Mouse (Mus musculus) retina, embryonic 14.5 days (tissue): Measurements from ENCODE around the gene Dpp4.

Experiments used
- DNase-seq: peaks from one replicate; pipeline ENCODE4 v3.0.0-alpha.2; 2015; ENCODE audit warnings: low spot score

The Dpp4 gene

DNA sequence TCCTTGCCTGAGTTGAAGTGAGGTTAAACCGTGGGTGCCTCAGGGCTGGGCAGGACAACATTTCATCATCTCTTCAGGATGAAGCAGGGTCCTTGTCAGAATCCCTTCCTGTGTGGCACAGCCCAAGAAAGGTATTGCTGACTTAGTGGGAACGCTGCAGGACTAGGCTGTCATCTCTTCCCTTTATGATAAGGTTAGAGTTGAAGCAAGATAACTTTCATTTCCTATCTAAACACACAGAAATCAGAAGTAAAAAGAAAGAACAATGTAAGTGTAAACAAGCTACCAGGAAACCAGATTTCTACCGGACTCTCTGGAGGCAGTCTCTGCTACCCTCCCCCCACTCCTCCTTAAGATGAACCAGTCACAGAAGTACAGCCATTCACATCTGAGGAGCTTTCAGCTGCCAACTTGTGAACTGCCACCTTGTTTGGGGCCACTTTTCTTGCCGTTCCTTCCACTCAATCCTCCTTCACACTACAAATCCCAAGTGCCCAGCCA is 3.3 kb downstream of the Dpp4 start:
- DNase-seq: no peak

DNA sequence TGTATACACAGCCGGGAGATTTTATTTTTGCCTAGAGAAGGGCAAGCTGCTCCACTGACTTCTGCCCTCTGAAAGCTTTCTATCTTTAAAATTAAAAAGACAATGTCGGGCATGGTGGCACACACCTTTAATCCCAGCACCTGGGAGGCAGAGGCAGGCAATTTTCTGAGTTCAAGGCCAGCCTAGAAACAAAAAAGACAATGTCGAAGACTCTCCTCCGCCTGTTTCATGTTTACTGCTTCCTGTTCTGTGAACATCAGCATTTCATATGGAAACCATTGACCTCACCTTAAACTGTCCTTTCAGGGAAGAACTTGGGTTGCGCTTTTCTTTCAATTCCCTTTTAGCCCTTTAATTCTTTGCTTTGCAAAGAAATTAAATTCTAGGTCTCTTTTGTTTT is 3.8 kb downstream of the Dpp4 start:
- DNase-seq: no peak

DNA sequence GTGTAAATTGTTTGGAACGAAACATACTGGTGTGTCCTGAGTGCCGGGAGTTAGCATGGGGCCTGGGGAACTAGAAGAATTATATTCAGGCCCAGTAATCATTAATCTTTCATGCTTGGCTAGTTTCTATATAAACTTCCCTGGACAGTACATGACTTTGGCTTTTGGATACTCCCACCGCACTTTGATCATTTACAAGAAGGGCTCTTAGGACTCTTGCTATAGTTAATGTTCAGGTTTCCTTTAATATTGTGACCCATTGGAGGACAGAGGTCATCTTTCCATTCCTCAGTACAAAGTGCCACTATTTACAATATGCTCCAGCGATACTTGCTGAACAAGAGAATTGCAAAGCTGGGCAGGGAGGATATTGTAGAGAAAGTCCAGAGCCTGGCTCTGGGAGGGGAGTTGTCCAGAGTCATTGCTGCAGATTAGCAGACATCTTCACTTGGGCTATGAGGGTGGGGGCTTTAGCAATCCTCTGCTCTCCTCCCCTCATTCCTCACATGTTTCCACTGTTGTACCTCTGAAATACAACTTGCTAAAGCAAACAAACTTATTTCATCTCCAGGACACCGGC is 8.4 kb downstream of the Dpp4 start:
- DNase-seq: no peak

DNA sequence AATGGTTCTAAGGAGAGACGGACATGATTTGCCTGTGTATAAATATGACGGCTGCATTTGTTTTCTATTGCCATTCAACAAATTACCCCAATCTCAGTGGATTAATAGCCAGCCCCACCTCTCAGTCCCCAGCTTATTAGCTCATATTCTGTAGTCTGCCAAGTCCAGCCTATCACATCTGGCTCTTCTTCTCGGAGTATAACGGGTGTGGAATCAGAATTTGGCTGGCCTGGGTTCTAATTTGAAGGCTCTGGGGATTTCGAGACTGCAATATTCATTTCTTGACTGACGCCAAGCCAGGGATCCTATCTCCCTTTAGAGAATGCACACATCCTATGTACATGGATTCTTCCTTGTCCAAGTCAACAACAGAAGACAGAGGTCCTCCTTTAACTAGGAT is 11.0 kb downstream of the Dpp4 start:
- DNase-seq: no peak

DNA sequence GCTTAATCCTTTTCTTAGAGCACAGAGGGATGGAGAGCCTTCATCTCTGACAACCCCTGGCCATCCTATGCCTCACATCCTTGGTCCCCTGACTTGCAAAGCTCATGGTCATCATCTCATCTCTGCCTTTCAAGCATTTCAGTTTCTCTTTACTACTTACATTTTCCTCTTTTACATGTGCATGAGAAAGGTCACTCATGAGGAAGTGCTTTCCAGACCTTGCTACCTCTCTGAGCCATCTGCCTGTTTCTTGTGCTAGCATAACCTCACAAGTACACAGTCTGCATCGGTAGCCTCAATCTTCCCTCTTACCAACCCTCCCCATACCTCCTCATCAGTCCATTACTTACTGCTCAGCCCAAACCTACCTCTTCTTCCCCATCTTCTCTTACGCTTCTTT is 12.2 kb downstream of the Dpp4 start:
- DNase-seq: no peak

DNA sequence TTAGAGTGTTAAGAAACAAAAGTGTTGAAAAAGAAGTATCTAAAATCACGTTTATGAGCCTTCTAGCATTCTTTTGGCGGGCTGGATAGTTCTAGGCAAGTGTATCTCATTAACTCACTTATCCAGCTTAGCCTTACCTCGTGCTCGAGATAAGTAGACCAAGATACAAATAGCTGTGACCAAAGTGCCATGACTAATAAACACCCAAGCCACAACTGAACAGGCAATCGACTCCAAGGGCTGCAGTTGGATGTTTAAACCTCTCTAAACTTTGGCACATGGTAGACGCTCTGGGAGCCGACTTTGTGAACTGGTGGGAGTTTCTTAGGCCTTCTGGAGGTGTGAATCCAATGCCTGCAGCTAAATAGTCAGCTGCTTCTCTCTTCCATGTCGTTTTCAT is 12.7 kb downstream of the Dpp4 start:
- DNase-seq: no peak

DNA sequence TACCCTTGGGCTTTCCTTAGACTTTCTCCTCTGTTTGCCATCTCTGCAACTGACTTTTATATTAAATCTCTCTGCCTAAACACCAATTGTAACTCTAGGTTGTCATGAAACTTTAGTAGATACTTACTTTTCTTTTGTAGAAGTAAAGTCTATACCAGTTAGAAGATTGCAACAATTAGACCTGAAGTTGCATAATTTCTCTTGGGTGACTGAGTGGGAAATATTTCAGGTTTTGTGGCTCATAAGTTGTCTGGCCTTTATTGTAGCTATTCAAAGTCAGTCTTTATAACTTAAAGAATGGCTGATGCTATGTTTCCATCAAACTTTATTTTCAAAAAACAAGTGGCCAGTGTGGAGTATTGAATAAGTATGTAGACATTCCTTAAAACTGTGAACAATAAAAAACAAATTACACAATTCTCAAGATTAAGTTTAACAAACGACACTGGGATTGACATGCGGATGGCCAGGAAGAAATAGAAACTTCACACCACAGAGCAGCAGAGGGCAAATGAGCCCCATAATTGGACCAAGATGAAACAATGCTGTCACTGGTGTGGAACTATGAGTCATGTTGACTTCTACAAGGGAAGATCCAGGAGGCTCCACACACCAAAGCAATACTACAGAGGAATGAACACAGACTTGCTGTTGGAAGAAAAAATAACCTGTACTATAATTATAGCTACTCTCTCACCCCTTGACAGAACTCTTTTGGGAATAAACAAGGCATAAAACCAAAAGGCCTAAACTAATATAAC is 13.7 kb downstream of the Dpp4 start:
- no peak for DNase-seq

DNA sequence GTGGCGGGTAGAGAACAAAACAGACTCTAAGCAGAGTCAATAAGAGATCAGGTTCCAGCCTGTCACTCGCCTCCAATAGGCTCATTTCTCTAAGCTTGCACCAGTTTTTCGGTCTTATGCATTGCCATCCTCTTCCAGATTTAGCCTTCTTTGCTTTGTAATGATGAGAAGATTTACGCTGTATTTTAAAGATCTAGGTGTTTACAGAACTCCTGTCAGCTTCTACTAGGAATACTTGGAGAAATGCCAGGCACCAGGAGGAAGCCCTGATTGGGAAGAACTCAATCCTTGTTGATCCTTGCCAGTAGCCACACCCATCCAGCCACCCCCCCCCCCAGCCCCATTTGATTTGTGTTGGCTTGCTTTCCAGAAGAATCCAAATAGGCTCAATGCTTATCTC is 14.4 kb downstream of the Dpp4 start:
- no peak for DNase-seq

DNA sequence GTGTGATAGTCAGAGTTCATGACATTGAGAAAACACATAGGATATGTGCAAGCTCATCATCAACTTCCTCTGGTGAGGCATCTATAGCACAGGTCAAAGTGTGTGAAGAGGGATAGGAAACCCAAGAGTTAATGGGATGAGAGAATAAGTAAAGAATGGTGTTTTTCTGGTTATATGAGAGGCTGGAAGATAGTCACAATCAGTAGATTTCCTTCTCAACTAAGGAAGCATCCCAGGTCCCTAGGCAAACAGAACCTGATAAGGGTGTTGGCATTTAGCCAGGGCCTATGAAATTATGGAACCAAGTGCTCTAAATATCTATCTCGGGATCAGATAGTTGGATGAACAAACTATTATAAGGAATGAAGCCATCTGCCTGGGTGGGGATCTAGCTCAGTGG is 15.2 kb downstream of the Dpp4 start:
- no peak for DNase-seq

DNA sequence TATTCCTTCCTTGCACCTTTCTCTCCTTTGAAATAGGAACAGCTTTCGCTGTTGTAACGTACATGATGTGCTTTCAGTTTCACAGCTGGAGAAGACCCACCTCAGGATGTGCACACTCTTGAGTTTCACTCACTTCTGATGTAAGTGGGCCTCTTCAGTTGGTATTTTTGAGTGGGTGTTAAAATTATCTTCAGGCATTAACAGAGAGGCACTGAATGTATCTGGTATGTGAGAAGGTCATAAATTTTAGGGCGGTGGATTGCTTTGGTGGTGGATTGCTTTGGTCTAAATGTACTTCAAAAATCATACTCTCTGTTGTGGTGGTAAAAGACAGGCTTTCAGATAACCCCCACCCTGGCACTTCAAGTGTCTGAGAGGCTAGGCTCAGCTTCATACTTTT is 17.2 kb downstream of the Dpp4 start:
- no peak for DNase-seq

DNA sequence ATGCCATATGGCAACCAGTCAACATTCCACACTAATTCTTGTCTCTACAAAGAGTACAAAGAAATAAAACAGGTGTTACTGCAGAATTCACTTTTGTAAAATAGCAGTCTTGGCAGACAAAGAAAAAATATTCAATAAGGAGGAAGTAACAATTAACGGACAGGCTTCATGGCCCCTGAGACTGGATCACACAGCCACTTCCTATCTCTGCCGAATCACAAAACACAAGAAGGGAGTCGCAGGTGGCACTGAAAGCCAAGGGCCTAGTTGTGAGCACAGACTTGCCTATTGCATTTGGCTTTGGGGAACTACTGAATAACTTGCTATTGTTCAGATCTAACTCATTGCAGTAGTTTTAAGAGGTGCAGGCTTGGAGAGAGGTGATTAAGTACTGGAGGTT is 19.9 kb downstream of the Dpp4 start:
- no peak for DNase-seq

DNA sequence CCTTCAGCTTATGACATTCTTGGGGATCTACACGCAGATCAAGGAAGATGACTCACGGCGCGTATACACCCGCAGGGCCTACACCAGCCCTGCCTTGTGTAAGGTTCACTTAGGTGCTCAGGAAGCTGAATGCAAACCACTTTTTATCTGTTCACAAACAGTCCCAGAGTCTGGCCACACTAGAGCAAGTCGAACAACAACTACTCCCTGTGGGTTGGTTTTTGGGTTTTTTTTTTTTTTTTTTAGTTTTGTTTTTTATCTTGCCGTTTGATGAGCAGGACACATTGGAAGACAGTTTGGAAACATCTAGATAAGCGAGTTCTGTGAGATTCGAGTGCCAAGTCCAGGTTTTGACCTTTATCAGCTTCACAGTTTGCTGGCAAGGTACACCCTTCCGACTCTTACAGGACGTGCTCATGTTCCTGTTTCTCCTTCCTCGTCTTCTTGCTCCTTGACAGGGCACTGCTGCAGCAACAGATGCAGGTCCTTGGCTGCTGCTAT is 21.0 kb downstream of the Dpp4 start:
- DNase-seq: no peak

DNA sequence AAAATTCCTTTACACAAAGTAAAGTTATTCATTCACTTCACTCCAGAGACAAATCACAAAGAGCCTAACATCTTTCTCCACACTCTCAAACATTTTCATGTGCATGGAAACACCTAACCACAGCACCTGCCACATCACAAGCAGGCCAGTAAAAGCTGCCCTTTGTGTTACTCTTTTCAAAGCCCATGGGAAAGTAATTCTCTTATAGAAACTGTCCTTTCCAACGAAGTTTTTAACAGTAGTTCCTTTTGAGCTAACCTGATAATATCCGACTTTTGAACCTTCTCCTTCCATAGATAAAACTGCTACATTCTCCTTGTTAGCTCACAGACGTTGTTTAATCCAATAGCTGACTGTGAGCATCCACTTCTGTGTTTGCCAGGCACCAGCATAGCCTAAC is 21.7 kb downstream of the Dpp4 start:
- DNase-seq: no peak

DNA sequence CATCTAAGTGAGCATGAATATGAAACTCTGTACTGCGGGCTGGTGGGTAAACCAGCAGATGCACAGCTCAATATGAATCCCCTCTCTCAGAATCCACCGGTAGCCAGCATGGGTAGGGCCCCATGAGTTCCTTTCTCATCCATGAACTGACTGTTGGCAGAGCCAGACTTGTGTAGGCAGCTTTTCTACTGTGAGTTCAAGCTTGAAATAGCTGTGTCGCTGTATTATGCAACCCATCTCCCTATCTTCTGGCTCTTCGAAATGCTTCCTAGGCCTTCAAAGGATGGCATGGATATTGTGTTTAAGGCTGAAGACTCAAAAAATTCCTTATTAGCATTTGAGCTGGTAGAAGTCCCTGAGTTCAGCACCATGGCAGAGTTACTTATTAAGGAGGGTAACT is 23.2 kb downstream of the Dpp4 start:
- DNase-seq: no peak

DNA sequence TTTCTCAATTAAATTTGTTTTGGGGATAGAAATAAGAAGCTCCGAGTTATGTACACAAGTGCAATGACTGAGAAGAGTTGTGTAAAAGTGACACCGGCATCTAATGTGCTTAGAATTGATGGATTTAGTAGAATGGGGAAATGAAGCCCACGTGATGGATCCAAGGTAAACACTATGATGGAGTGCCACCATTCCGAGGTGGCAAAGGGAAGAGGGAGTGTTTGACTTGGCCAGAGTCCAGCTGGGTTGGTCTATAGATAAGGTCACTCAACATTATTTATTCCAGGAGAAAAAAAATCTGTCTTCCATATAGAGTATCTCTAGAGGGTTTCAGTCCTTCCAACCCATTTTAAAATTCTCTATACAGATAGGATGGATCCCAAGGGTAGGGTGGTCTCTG is 28.8 kb downstream of the Dpp4 start:
- DNase-seq: no peak

DNA sequence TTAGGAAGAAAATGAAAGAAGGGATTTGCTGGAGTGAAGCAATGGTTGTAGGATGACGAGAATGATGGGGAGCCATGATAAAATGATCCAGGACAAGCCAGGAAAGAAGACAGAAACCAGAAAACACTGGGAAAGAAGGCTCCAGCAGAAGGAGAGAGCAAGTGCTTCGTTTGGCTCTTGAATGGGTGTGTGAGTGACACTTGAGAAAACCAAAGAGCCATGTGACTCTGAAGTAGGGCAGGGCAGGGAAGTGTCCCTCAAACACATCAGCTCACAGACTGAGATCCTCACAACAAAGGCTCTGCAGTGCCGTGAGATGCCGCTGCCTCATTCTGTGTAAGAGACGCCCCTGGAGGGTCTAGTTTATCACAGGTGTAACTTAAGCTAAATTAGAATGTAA is 29.6 kb downstream of the Dpp4 start:
- DNase-seq: no peak

DNA sequence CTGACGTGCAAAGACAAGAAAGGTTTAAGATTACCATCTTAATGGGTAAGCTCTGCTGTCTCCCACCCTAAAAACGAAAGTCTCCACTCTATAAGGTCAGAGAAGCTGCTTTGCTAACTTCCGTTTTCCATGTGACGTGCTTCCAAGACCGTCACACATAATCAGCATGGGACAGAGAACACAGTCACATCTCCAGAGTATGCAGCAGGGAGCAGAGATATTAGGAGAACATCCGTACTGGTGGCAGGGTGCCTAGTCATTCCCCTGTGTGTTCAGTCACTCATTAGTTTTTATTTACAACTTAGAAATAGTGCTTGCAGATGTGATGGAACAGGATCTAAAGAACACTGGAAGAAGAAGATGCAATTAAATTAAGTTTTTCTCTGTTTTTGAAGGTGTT is 30.3 kb downstream of the Dpp4 start:
- DNase-seq: no peak

DNA sequence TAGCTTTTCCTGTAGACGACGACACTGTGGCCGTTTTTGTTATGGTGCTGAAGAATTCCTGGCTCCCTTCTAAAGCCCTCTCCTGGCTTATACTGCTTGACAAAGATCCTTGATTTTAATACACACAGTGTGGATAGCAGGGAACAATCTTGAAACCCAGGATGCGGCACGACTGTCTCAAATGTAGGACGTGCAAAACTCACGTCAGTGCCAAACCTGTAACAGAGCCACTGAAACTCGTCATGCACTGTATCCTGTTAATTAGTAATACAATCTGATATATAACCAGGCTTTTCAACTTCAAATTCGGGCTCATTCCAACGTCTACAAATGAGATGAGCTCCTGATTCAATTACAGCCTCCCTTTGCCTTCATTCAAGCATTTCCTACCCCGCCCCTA is 38.3 kb downstream of the Dpp4 start:
- DNase-seq: no peak

DNA sequence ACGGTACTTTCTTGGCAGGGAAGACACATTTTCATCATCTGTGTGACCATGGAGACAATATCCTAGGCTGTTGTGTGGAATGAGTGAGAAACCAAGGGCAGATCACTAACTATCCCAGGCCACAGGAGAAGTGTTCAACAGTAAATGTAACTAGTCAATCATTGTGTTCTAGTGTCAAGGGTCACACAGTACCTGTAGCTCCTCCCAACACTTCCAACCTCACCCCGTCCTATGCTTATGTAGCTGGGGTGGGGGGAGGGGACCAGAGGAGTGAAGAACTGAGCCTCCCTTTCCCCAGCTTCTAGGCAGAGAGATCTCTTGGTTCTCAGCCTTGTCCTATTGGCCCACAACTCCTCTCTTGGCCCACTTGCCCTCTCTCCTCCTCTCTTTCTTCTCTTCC is 42.0 kb downstream of the Dpp4 start:
- DNase-seq: no peak

DNA sequence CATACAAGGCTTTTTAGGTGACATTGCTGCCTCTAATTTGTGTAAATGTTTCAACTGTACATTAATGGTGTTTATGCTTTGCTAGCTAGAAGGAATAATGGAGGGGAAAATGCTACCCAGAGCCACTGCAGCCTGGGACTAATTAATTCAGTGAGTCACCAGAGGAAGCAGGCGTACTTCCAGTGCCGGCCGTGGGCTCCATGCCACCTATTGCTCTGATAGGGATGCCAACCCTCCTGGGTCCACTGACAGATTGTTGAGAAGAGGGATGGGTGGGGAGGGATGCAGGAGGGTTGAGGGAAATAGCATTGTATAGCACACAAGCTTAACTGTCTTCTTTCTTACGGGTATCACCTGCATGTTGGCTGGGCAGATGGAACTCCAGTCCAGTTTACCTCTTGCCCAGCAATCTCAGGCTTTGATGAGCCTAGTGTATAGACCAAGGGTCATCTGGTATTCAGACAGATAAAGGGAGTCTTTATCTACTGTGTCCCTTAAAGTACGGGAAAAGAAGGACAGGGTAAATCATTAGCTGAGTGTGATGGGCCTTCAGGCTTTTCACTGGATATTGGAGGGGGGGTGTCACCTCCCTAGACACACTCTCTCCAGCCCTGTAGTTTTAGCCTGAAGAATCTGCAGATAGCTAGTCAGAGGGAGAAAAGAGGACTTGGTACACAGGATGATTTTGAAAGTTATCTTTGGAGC is 43.5 kb downstream of the Dpp4 start:
- no peak for DNase-seq

DNA sequence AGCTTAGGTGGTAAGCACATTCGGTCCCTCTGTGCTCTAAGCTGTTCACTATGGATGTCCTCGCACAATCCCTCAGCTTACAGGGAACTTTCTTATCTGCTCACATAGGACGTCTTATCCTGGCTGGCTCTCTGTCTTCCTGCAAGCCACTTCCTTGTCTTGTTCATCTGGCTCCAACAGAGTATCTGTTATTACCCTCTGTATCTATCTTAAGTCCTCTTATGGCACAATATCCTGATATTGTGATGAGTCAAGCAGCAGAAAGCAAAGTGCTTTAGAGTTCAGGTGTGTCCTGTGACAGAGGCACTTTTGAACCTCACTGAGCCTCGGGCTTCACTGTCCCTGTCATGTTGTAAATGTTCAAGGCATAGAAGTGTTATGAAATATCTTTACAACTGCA is 48.4 kb downstream of the Dpp4 start:
- DNase-seq: no peak

DNA sequence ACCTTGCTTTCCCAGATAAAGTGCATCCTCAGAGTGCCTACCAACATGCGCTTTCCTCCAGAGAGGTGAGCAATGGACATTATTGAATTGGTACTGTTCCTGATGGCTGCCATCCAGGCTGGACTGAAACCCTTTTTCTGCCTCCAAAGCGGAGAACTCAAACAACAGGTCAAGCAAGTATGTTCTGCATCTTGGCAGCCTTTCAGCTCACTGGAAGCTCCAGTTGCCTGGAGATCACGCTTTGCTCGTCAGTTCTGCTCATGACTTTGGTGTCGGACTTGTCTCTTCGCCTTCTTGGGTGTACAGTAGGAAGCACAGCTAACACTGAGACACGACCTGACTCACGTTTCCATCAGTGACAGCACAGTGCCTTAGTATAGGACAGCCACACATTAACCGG is 49.8 kb downstream of the Dpp4 start:
- no peak for DNase-seq

DNA sequence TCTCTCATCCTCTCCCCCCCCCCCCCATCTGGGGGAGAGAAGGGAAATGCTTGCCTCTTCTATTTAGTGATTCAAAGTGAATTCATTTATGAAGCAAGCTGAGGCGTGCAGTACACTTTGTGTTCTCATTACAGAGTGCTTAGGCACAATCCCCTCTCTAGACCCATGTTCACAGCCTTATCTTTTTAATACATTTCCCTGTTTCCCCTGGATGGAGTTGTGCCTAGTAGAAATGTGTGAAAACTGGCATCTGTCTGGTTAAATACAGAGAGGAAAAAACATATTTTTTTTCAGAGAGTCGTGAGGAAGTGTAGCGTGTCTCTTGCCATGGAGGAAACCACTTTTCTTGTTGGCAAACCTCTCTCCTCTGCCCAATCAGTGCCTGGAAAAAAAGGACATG is 50.5 kb downstream of the Dpp4 start:
- DNase-seq: no peak
